Mouse (Mus musculus) stomach, postnatal 0 days (tissue): ENCODE data around the gene Scn9a.

ENCODE experiments used
- CTCF ChIP-seq: IDR thresholded peaks from 2 replicates; pipeline ENCODE4 v1.5.1; 2016; ENCODE audit warnings: antibody characterized with exemption, low read depth, mild to moderate bottlenecking, moderate library complexity
- EP300 ChIP-seq: optimal IDR thresholded peaks from 2 replicates; pipeline ENCODE3; 2016; ENCODE audit warnings: antibody characterized with exemption

- TF ChIP-seq CTCF: no peak
- no peak for TF ChIP-seq EP300
These were observed 54.5 kb downstream of the Scn9a start for GRCm38 (mm10) chr2:66580026-66580808.
